Mouse (Mus musculus): ENCODE data around the gene Ssb. TPM values are rescaled to one million over a fixed set of nuclear protein-coding genes. Genes with fewer than 3 reads are reported as not detected.
A peak's percentile ranks its signal among the peaks of the same experiment; 100 is the strongest.

The Ssb gene
- polyA plus RNA-seq (2016; fragmentation: Nextera tagmentation; extraction: Ambion mirVana) = 215 and 355 TPM in 2 replicates

DNA sequence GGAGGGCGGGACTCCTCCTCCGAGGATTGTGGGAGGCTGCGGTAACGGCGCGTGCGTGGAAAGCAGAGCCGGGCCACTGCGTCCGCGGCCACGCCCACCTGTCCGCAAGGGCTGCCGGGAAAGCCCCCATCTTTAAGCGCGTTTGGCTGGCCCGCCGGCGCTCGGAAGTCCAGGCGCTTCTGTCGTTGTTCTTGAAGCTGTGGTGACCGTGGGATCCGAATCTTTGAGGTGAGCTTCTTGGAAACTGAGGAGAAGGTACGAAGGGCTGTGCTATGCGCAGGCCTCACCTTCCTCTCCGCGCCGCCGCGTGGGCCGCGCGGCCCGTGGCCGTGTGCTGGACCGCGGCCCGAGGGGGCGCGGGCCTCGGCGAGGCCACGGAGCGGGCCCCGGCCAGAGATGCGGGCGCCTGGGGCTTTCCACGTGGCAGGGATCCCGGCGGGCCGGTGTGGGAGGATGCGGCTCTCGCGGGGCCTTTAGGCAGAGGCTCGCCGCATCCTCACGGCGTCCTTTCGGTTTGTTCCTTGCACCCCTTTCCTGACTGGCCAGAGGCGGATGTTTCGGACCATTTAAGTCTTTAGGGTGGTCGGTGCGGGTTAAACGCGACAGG, at the start of gene Ssb:
Ssb (plus strand) TSS at position 78 of the 607 bp plus-strand sequence.
- Histone ChIP-seq H3K27me3 (ENCODE audit: insufficient read depth, poor library complexity, severe bottlenecking) (no peaks in the 10 kb centered on the region), H3K36me3 (peaks cover 27% of the 10 kb centered on the region), H3K4me1 (replicated peaks) (peaks cover 18% of the 10 kb centered on the region), H3K27ac (peak within 1 kb of the TSS; percentile 98), H3K9me3 (no peaks in the 10 kb centered on the region), H3K4me3 (peak within 1 kb of the TSS; percentile 96)
- peak; percentile 90 for DNase-seq (ENCODE audit: low spot score)
- WGBS = under 1% methylated on average over 66 of the region's 66 CpGs

GRCm38 (mm10) chr2:69816575-69816974, 44.8 kb upstream of the Ssb start:
- no peaks in the 10 kb centered on the region for H3K9me3 ChIP-seq
- peaks cover 2% of the 10 kb centered on the region for H3K4me1 ChIP-seq (replicated peaks)
- H3K27ac ChIP-seq = no peak overlapping the region
- WGBS = 89% methylated on average over 5 of the region's 5 CpGs
- H3K36me3 ChIP-seq = no peaks in the 10 kb centered on the region
- no peaks in the 10 kb centered on the region for H3K27me3 ChIP-seq (ENCODE audit: insufficient read depth, poor library complexity, severe bottlenecking)
- no peak for DNase-seq (ENCODE audit: low spot score)
- no peak overlapping the region for H3K4me3 ChIP-seq

DNA sequence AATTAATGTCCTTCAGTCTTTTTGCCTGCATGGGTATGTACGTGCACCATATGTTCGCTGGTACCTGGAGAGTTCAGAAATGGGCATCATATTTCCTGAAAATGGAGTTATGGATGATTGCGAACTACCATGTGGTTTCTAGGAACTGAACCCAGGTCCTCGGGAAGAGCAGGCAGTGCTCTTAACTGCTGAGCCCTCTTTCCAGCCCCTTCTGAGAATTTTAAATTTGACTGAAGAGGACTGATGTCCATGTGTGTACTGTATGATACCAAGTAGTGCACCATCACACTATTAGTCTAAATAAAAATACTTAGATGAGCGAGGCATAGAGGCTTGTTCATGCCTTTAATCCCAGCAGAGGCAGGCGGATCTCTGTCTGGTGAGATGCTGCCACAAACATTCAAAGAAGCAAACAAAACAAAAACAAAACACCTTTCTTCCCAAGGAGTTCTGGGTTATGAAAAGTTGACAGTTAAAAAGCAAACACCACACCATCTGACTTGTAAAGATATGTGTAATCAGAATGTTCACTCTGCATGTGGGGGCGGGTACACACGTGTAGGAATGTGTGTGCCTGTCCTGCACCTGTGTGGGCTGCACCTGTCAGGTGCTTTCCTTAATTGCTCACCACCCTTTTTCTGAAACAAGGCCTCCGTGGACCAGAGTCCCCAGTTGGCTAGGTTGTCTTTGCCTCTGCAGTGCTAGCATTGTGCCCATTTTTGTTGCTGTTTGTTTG, 42.8 kb upstream of the Ssb start:
- DNase-seq (ENCODE audit: low spot score) = no peak
- Histone ChIP-seq H3K4me1 (replicated peaks) (peaks cover 18% of the 10 kb centered on the region), H3K36me3 (no peaks in the 10 kb centered on the region), H3K9me3 (no peaks in the 10 kb centered on the region), H3K27ac (no peak overlapping the region), H3K27me3 (ENCODE audit: insufficient read depth, poor library complexity, severe bottlenecking) (no peaks in the 10 kb centered on the region), H3K4me3 (no peak overlapping the region)
- WGBS = 83% methylated on average over 9 of the region's 9 CpGs

- no peak for DNase-seq (ENCODE audit: low spot score)
- Histone ChIP-seq H3K9me3 (no peaks in the 10 kb centered on the region), H3K27ac (no peak overlapping the region), H3K4me3 (no peak overlapping the region), H3K4me1 (replicated peaks) (peaks cover 23% of the 10 kb centered on the region), H3K27me3 (ENCODE audit: insufficient read depth, poor library complexity, severe bottlenecking) (no peaks in the 10 kb centered on the region), H3K36me3 (peaks cover 8% of the 10 kb centered on the region; the same call in 1 of the 2 replicates)
- WGBS = 73% methylated on average over 1 of the region's 1 CpGs
Measured at GRCm38 (mm10) chr2:69820201-69820600, 41.2 kb upstream of the Ssb start.

DNA sequence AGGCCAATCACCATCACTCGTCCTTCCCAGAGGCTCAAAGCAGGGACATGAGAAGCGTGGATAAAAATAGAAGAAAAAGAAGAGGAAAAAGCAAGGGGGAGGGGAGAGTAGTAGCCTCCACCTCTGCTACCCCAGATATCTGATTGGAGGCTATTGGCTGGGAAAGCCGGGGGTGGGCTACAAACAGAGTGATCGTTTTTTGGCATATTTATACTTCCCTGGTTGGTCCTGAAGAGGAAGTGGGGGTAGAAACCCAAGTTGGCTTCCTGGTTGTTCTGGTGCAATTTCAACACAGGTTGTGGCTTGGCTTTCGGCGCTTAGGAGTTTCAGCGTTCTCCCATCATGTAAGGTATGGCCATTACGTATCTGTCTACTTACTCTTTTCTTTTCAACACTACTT, 39.7 kb upstream of the Ssb start, which contains the start of gene Klhl23:
Klhl23 (plus strand) TSS at position 234 of the 400 bp plus-strand sequence.
- WGBS = 31% methylated on average over 8 of the region's 8 CpGs
- Histone ChIP-seq H3K36me3 (peaks cover 12% of the 10 kb centered on the region; the same call in 1 of the 2 replicates), H3K27ac (peak within 1 kb of the TSS; percentile 98), H3K4me3 (peak within 1 kb of the TSS; percentile 87), H3K27me3 (ENCODE audit: insufficient read depth, poor library complexity, severe bottlenecking) (no peaks in the 10 kb centered on the region), H3K9me3 (no peaks in the 10 kb centered on the region), H3K4me1 (replicated peaks) (peaks cover 33% of the 10 kb centered on the region)
- no peak for DNase-seq (ENCODE audit: low spot score)

DNA sequence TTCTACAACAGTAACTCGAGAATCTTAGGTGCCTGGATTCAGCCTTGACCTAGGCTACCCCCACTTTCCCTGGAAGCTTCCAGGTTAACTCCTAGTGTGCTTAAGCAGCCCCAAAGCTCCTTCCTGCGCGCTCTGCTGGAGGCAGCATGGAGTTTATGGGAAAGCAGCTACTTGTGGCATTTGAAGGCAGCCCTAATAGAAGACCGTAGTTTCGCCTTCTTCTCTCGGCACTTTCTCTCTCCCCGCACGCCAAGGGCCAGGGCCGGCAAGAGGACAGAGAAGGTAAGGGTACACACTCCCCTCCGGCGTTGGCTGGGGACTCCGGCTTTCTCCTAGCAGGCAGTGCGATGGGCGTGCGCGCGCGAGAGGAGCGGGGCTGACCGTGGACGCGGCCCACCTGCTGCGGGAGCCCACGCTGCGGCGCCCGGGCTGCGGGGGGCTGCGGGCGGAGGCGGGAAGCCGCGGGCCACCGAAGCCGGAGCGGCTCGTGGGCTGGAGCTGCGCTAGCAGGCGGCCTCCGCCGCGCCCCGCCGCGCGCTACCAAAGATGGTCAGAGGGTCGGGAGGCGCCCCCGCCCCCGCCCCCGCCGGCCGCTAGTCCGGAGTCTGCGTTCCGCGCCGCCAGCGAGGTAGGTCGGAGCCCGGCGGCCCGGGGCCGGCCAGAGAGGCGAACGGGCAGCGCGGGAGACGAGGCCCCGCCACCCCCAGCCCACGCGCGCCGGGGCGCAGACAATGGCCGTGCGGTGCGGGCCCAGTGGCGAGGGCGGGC, 38.8 kb upstream of the Ssb start:
- peak overlapping the region; percentile 98 for H3K27ac ChIP-seq
- H3K36me3 ChIP-seq = peaks cover 13% of the 10 kb centered on the region; the same call in 1 of the 2 replicates
- WGBS = under 1% methylated on average over 80 of the region's 80 CpGs
- peak; percentile 78 for DNase-seq (ENCODE audit: low spot score)
- peaks cover 33% of the 10 kb centered on the region for H3K4me1 ChIP-seq (replicated peaks)
- no peaks in the 10 kb centered on the region for H3K27me3 ChIP-seq (ENCODE audit: insufficient read depth, poor library complexity, severe bottlenecking)
- H3K9me3 ChIP-seq = no peaks in the 10 kb centered on the region
- H3K4me3 ChIP-seq = peak overlapping the region; percentile 87

DNA sequence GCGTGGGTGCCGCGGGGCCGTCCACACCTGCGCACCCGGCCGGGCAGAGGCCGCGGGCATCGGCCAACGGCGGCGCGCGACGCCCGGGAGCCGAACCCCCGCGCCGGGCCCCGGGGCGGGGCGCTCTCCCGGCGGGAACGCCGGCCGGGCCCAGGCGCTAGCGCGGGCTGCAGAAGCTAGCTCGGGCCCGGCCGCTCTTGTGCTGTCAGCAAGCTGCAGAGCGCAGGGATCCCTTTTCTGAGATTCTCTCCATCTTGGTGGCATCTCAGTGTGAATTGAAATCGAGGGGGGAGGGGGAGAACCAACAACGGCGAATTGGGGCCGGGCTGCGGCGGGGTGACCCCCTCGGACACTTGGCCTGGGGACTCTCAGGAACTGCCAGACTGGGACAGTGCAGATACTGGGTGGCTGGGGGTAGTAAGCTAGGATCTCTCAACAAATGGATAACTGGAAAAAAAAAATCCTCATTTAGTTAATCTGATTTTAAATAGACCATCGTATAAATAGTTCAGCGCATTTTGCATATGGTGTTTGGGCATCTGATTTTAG, 38.2 kb upstream of the Ssb start:
- DNase-seq (ENCODE audit: low spot score) = peak; percentile 72
- Histone ChIP-seq H3K27ac (peak overlapping the region; percentile 98), H3K4me1 (replicated peaks) (peaks cover 36% of the 10 kb centered on the region), H3K36me3 (peaks cover 16% of the 10 kb centered on the region; the same call in 1 of the 2 replicates), H3K9me3 (no peaks in the 10 kb centered on the region), H3K27me3 (ENCODE audit: insufficient read depth, poor library complexity, severe bottlenecking) (no peaks in the 10 kb centered on the region), H3K4me3 (peak overlapping the region; percentile 87)
- WGBS = 2% methylated on average over 45 of the region's 45 CpGs

- 82% methylated on average over 10 of the region's 10 CpGs for WGBS
- no peak for DNase-seq (ENCODE audit: low spot score)
- H3K27me3 ChIP-seq (ENCODE audit: insufficient read depth, poor library complexity, severe bottlenecking) = no peaks in the 10 kb centered on the region
- H3K36me3 ChIP-seq = peaks cover 39% of the 10 kb centered on the region
- peak overlapping the region; percentile 50 for H3K27ac ChIP-seq
- no peaks in the 10 kb centered on the region for H3K9me3 ChIP-seq
- no peak overlapping the region for H3K4me3 ChIP-seq
- peaks cover 37% of the 10 kb centered on the region for H3K4me1 ChIP-seq (replicated peaks)
Measured at GRCm38 (mm10) chr2:69825898-69826297, 35.5 kb upstream of the Ssb start.

DNA sequence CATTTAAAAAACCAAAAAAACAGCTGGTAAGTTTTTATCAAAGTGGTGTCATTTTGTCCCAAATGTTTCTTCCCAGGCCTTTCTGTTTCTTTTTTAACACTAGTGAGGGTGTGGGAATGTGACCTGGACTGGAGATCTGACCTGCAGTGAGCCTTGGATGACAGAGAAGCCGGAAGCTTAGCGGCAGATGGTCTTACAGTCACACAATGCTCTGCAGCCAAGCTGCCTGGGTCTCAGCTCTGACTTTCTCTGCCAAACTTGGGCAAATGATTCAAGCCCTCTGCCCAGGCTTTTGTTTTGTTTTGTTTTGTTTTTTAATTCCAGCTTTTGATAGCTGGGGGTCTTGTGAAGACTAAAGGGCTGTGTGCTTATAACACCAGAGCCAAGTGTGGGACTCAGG, 35.0 kb upstream of the Ssb start:
- H3K9me3 ChIP-seq = no peaks in the 10 kb centered on the region
- H3K4me3 ChIP-seq = no peak overlapping the region
- peaks cover 37% of the 10 kb centered on the region for H3K4me1 ChIP-seq (replicated peaks)
- H3K27ac ChIP-seq = peak overlapping the region; percentile 67
- peaks cover 44% of the 10 kb centered on the region for H3K36me3 ChIP-seq
- no peak for DNase-seq (ENCODE audit: low spot score)
- no peaks in the 10 kb centered on the region for H3K27me3 ChIP-seq (ENCODE audit: insufficient read depth, poor library complexity, severe bottlenecking)
- 45% methylated on average over 2 of the region's 2 CpGs for WGBS

GRCm38 (mm10) chr2:69828031-69828430, 33.3 kb upstream of the Ssb start:
- peak overlapping the region; percentile 40; the same call in 1 of the 2 replicates for H3K27ac ChIP-seq
- 58% methylated on average over 7 of the region's 7 CpGs for WGBS
- DNase-seq (ENCODE audit: low spot score) = no peak
- H3K4me3 ChIP-seq = no peak overlapping the region
- H3K36me3 ChIP-seq = peaks cover 58% of the 10 kb centered on the region
- no peaks in the 10 kb centered on the region for H3K27me3 ChIP-seq (ENCODE audit: insufficient read depth, poor library complexity, severe bottlenecking)
- no peaks in the 10 kb centered on the region for H3K9me3 ChIP-seq
- H3K4me1 ChIP-seq (replicated peaks) = peaks cover 23% of the 10 kb centered on the region

DNA sequence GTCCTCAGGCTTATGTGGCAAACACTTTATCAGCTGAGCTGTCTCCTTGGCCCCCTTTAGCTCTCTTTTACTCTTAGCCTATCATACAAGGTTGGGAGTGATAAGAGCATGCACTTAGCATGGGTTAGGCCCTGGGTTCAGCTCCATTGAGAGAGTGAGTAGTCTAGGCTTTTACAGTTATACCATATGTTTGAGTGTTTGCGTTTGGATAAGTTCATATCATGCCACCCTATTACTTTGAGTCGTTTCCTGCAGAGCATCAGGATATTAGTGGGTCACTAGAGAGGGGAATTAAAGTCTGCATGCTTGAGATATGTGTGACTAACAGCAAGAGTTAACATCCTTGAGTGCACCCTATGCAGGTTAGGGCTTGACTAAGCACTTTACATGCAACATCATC, 31.7 kb upstream of the Ssb start:
- Histone ChIP-seq H3K27me3 (ENCODE audit: insufficient read depth, poor library complexity, severe bottlenecking) (no peaks in the 10 kb centered on the region), H3K27ac (no peak overlapping the region), H3K4me1 (replicated peaks) (peaks cover 14% of the 10 kb centered on the region), H3K4me3 (no peak overlapping the region), H3K9me3 (no peaks in the 10 kb centered on the region), H3K36me3 (peaks cover 68% of the 10 kb centered on the region)
- WGBS = 95% methylated on average over 2 of the region's 2 CpGs
- no peak for DNase-seq (ENCODE audit: low spot score)

DNA sequence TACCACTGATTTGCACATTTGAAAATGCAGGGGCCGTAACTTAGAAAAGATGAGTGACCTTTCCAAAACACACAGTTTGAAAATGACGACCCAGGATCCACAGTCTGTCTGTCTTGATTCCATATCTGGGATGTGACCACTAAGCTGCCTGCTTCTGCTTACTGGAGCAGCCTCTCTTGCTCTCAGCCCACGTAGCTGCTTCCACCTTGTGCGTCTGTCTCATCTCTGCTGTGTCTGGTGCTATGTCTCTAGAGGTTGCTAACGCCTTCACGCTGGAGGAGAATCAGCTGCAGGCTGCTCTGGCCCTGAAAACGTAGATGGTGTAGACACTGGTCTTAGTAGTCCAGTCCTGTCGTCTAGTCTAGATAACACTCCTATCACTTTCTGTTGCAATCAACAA, 31.2 kb upstream of the Ssb start:
- Histone ChIP-seq H3K27me3 (ENCODE audit: insufficient read depth, poor library complexity, severe bottlenecking) (no peaks in the 10 kb centered on the region), H3K4me1 (replicated peaks) (peaks cover 14% of the 10 kb centered on the region), H3K4me3 (no peak overlapping the region), H3K27ac (no peak overlapping the region), H3K36me3 (peaks cover 70% of the 10 kb centered on the region), H3K9me3 (no peaks in the 10 kb centered on the region)
- DNase-seq (ENCODE audit: low spot score) = no peak
- WGBS = 89% methylated on average over 8 of the region's 8 CpGs
